Mouse (Mus musculus) MEL (cell line): ENCODE measurements around the gene Elp5. TPM values are rescaled to one million over a fixed set of nuclear protein-coding genes. Genes with fewer than 3 reads are reported as not detected.
A peak's percentile ranks its signal among the peaks of the same experiment; 100 is the strongest.

Experiments
- DNase-seq: peaks from one replicate; pipeline ENCODE4 v3.0.0; 2011; ENCODE audit warnings: low read depth, low spot score
- H3K27ac ChIP-seq: 2 replicates; pipeline ENCODE4 v1.5.1; 2012; ENCODE audit warnings: low read depth, mild to moderate bottlenecking, control low read depth, low read length, moderate library complexity; ENCODE audit not compliant: control insufficient read depth
- H3K27me3 ChIP-seq, 2 experiments: fragments of 150-350 bp in 1 of 2; sonication (generic) in 1 of 2; 2 replicates each; pipeline ENCODE4 v1.6.1; 2012; ENCODE audit warnings: low read length in 2 of 2, mild to moderate bottlenecking in 2 of 2, improper control_type of control experiment in 1 of 2, moderate library complexity in 1 of 2; ENCODE audit not compliant: insufficient read depth in 2 of 2, control insufficient read depth in 1 of 2
- H3K36me3 ChIP-seq, 2 experiments: 2 replicates each; pipeline ENCODE4 v1.6.1; 2012 to 2014; ENCODE audit warnings: low read length in 2 of 2, improper control_type of control experiment in 1 of 2, inconsistent platforms in 1 of 2, mild to moderate bottlenecking in 1 of 2; ENCODE audit not compliant: insufficient read depth in 2 of 2, control insufficient read depth in 1 of 2
- H3K4me1 ChIP-seq, 2 experiments: fragments of 150-350 bp in 1 of 2; sonication (generic) in 1 of 2; 2 replicates each; pipeline ENCODE4 v1.6.1; 2012; ENCODE audit warnings: low read length in 2 of 2, improper control_type of control experiment in 1 of 2, mild to moderate bottlenecking in 1 of 2; ENCODE audit not compliant: insufficient read depth in 2 of 2, control insufficient read depth in 1 of 2
- H3K4me3 ChIP-seq, 2 experiments: fragments of 150-350 bp in 1 of 2; sonication (generic) in 1 of 2; 2 replicates each; pipeline ENCODE4 v1.5.1; 2012; ENCODE audit warnings: low read depth in 2 of 2, low read length in 2 of 2, mild to moderate bottlenecking in 2 of 2, moderate library complexity in 2 of 2, control low read depth in 1 of 2, improper control_type of control experiment in 1 of 2; ENCODE audit not compliant: control insufficient read depth in 1 of 2, insufficient read depth in 1 of 2
- H3K79me2 ChIP-seq: 2 replicates; pipeline ENCODE4 v1.6.1; 2012; ENCODE audit warnings: mild to moderate bottlenecking, low read length, moderate library complexity; ENCODE audit not compliant: control insufficient read depth, poor library complexity, insufficient read depth
- H3K9ac ChIP-seq: 2 replicates; pipeline ENCODE4 v1.6.1; 2012; ENCODE audit warnings: low read depth, mild to moderate bottlenecking, control low read depth, low read length, moderate library complexity; ENCODE audit not compliant: control insufficient read depth, poor library complexity, severe bottlenecking
- H3K9me3 ChIP-seq: fragments of 150-350 bp; sonication (generic); replicated peaks from 2 replicates; pipeline ENCODE4 v1.6.1; 2012; ENCODE audit warnings: mild to moderate bottlenecking, low read length, improper control_type of control experiment, moderate library complexity; ENCODE audit not compliant: insufficient read depth
- BHLHE40 ChIP-seq: IDR thresholded peaks from 2 replicates; pipeline ENCODE4 v1.6.1; 2012; ENCODE audit warnings: low read depth, mild to moderate bottlenecking, inconsistent platforms, low read length, improper control_type of control experiment, borderline replicate concordance
- CHD1 ChIP-seq: IDR thresholded peaks from 2 replicates; pipeline ENCODE4 v1.6.1; 2012; ENCODE audit warnings: low read depth, mild to moderate bottlenecking, inconsistent platforms, low read length, improper control_type of control experiment
- CHD2 ChIP-seq: IDR thresholded peaks from 2 replicates; pipeline ENCODE4 v1.6.1; 2011; ENCODE audit warnings: low read length, improper control_type of control experiment
- CTCF ChIP-seq, 3 experiments: IDR thresholded peaks in 2 of 3; conservative IDR thresholded peaks in 1 of 3; 2 replicates each; pipeline ENCODE4 v1.5.1; 2011 to 2012; ENCODE audit warnings: low read length in 3 of 3, low read depth in 2 of 3, mild to moderate bottlenecking in 2 of 3, improper control_type of control experiment in 1 of 3, inconsistent platforms in 1 of 3, mixed read lengths in 1 of 3, moderate library complexity in 1 of 3; ENCODE audit not compliant: control insufficient read depth in 1 of 3, insufficient read depth in 1 of 3, poor library complexity in 1 of 3, severe bottlenecking in 1 of 3
- E2F4 ChIP-seq: IDR thresholded peaks from 2 replicates; pipeline ENCODE4 v1.6.1; 2011; ENCODE audit warnings: low read depth, low read length, improper control_type of control experiment, borderline replicate concordance
- ELF1 ChIP-seq: IDR thresholded peaks from 2 replicates; pipeline ENCODE4 v1.6.1; 2014; ENCODE audit warnings: low read depth, mild to moderate bottlenecking, inconsistent platforms, low read length, improper control_type of control experiment, moderate library complexity
- JUND ChIP-seq: IDR thresholded peaks from 2 replicates; pipeline ENCODE4 v1.6.1; 2011; ENCODE audit warnings: low read depth, mild to moderate bottlenecking, improper control_type of control experiment, low read length
- MAFK ChIP-seq: IDR thresholded peaks from 2 replicates; pipeline ENCODE4 v1.6.1; 2011; ENCODE audit warnings: low read depth, mild to moderate bottlenecking, low read length, improper control_type of control experiment, borderline replicate concordance
- MYB ChIP-seq: IDR thresholded peaks from 2 replicates; pipeline ENCODE4 v1.6.1; 2011; ENCODE audit warnings: mild to moderate bottlenecking, low read depth, low read length, improper control_type of control experiment
- NELFE ChIP-seq: IDR thresholded peaks from 2 replicates; pipeline ENCODE4 v1.6.1; 2011; ENCODE audit warnings: low read depth, low read length, improper control_type of control experiment
- POLR2A ChIP-seq, 2 experiments: IDR thresholded peaks; 2 replicates each; pipeline ENCODE4 v1.6.1; 2011 to 2012; ENCODE audit warnings: low read length in 2 of 2, mild to moderate bottlenecking in 2 of 2, control low read depth in 1 of 2, improper control_type of control experiment in 1 of 2, low read depth in 1 of 2, moderate library complexity in 1 of 2; ENCODE audit not compliant: control insufficient read depth in 1 of 2, insufficient read depth in 1 of 2, poor library complexity in 1 of 2
- POLR2AphosphoS2 ChIP-seq: IDR thresholded peaks from 2 replicates; pipeline ENCODE4 v1.6.1; 2011; ENCODE audit warnings: low read length, improper control_type of control experiment
- SMC3 ChIP-seq: IDR thresholded peaks from 2 replicates; pipeline ENCODE4 v1.6.1; 2011; ENCODE audit warnings: low read depth, low read length, improper control_type of control experiment
- TAL1 ChIP-seq: IDR thresholded peaks from 2 replicates; pipeline ENCODE4 v1.6.1; 2012; ENCODE audit warnings: mild to moderate bottlenecking, inconsistent platforms, low read length, moderate library complexity, mixed read lengths
- UBTF ChIP-seq: IDR thresholded peaks from 2 replicates; pipeline ENCODE4 v1.6.1; 2012; ENCODE audit warnings: low read depth, mild to moderate bottlenecking, inconsistent platforms, low read length, improper control_type of control experiment, moderate library complexity, borderline replicate concordance; ENCODE audit not compliant: insufficient read depth
- USF1 ChIP-seq: IDR thresholded peaks from 2 replicates; pipeline ENCODE4 v1.6.1; 2014; ENCODE audit warnings: low read depth, mild to moderate bottlenecking, inconsistent platforms, low read length, improper control_type of control experiment, moderate library complexity
- USF2 ChIP-seq, 2 experiments: IDR thresholded peaks; 2 replicates each; pipeline ENCODE4 v1.6.1; 2011 to 2012; ENCODE audit warnings: improper control_type of control experiment in 2 of 2, low read length in 2 of 2, borderline replicate concordance in 1 of 2, inconsistent platforms in 1 of 2, low read depth in 1 of 2, mild to moderate bottlenecking in 1 of 2; ENCODE audit not compliant: insufficient read depth in 1 of 2
- ZC3H11A ChIP-seq: IDR thresholded peaks from 2 replicates; pipeline ENCODE4 v1.6.1; 2012; ENCODE audit warnings: low read depth, mild to moderate bottlenecking, inconsistent platforms, low read length, improper control_type of control experiment
- polyA plus RNA-seq, 2 experiments: library from polyadenylated mRNA; stranded (reverse) in 1 of 2; unstranded in 1 of 2; fragments of >175 nt in 1 of 2; fragments of >200 nt in 1 of 2; gene quantifications; 2 replicates each; pipeline versions ENCODE4 v1.2.1 to v1.2.4; 2012; ENCODE audit warnings: low replicate concordance in 2 of 2, low read depth in 1 of 2; ENCODE audit not compliant: insufficient read length in 2 of 2, insufficient read depth in 1 of 2, missing spikeins in 1 of 2
- total RNA-seq: library from RNA; depleted of rRNA; stranded (reverse); fragments of 300-350 nt; gene quantifications from 2 replicates; pipeline ENCODE4 v1.2.3, GENCODE M21; 2012; rRNA removed

Elp5 gene
- total RNA-seq, result 170 and 189 TPM in 2 replicates
- polyA plus RNA-seq, result 100 to 1,000 TPM in 1 of 2 experiments, not detected in 1; 222 TPM

- DNase-seq, result no peak
- H3K79me2 ChIP-seq, result peaks cover 45% of the 10 kb centered on the region
- no peaks in the 10 kb centered on the region for H3K27me3 ChIP-seq
- TF ChIP-seq CTCF (IDR thresholded peaks at IDR 0.05 in 2 of 3, conservative IDR thresholded peaks at IDR 0.05 in 1 of 3; ENCODE audit: control insufficient read depth in 1 of 3, insufficient read depth in 1 of 3, low read depth in 2 of 3, low read length in 3 of 3, poor library complexity in 1 of 3, severe bottlenecking in 1 of 3), result no peak
- no peak for TF ChIP-seq NELFE
- no peak for TF ChIP-seq POLR2A (IDR thresholded peaks at IDR 0.05; ENCODE audit: control insufficient read depth in 1 of 2, insufficient read depth in 1 of 2, low read depth in 1 of 2, low read length in 2 of 2, poor library complexity in 1 of 2)
- TF ChIP-seq SMC3, result no peak
- TF ChIP-seq MYB, result no peak
- TF ChIP-seq CHD1, result no peak
- no peak for TF ChIP-seq ELF1
- no peak for TF ChIP-seq MAFK
- H3K4me3 ChIP-seq, result peak within 1 kb of the TSS; percentile 96 to 98
- peak within 1 kb of the TSS; percentile 99 for H3K9ac ChIP-seq
- peaks cover 6 to 17% of the 10 kb centered on the region in 2 experiments for H3K4me1 ChIP-seq
- peak within 1 kb of the TSS; percentile 88 for H3K27ac ChIP-seq
- H3K36me3 ChIP-seq, result peaks cover 2 to 24% of the 10 kb centered on the region in 2 experiments; a peak in 3 of 4 replicates
- H3K9me3 ChIP-seq, result no peaks in the 10 kb centered on the region
Observed at GRCm38 (mm10) chr11:69982225-69982624, at the start of gene Elp5. Gene Elp5, minus strand, starts transcription at chr11:69982517.

GRCm38 (mm10) chr11:70031321-70031670, 49.0 kb upstream of the Elp5 start:
- DNase-seq, result no peak
- H3K9me3 ChIP-seq, result no peaks in the 10 kb centered on the region
- H3K4me3 ChIP-seq, result no peak overlapping the region
- peaks cover 0 to 3% of the 10 kb centered on the region in 2 experiments; a peak in 2 of 4 replicates for H3K36me3 ChIP-seq
- no peak overlapping the region for H3K9ac ChIP-seq
- peaks cover 0 to 9% of the 10 kb centered on the region in 2 experiments; a peak in 2 of 4 replicates for H3K4me1 ChIP-seq
- H3K27me3 ChIP-seq, result no peaks in the 10 kb centered on the region
- H3K27ac ChIP-seq, result no peak overlapping the region
- H3K79me2 ChIP-seq, result no peaks in the 10 kb centered on the region
- no peak for TF ChIP-seq UBTF
- TF ChIP-seq USF1, result no peak
- no peak for TF ChIP-seq CHD2
- TF ChIP-seq TAL1, result no peak
- TF ChIP-seq POLR2AphosphoS2, result no peak
- TF ChIP-seq ZC3H11A, result no peak
- TF ChIP-seq JUND, result no peak
- no peak for TF ChIP-seq BHLHE40
- TF ChIP-seq NELFE, result no peak
- TF ChIP-seq E2F4, result no peak
- no peak for TF ChIP-seq ELF1
- TF ChIP-seq USF2 (IDR thresholded peaks at IDR 0.05; ENCODE audit: borderline replicate concordance in 1 of 2, insufficient read depth in 1 of 2, low read depth in 1 of 2, low read length in 2 of 2), result no peak
- TF ChIP-seq, all 39 proteins: peak for 0
